Mouse (Mus musculus) stomach, postnatal 0 days (tissue): ENCODE measurements at regions not wholly inside any gene's neighbourhood (a gene's known extent, or its start where the extent isn't known, plus 50 kb on each side); places are given as distances from the start of the nearest gene placed in this dataset.

Experiments
- CTCF ChIP-seq: IDR thresholded peaks from 2 replicates; pipeline ENCODE4 v1.5.1; 2016; ENCODE audit warnings: antibody characterized with exemption, low read depth, mild to moderate bottlenecking, moderate library complexity
- EP300 ChIP-seq: optimal IDR thresholded peaks from 2 replicates; pipeline ENCODE3; 2016; ENCODE audit warnings: antibody characterized with exemption

DNA sequence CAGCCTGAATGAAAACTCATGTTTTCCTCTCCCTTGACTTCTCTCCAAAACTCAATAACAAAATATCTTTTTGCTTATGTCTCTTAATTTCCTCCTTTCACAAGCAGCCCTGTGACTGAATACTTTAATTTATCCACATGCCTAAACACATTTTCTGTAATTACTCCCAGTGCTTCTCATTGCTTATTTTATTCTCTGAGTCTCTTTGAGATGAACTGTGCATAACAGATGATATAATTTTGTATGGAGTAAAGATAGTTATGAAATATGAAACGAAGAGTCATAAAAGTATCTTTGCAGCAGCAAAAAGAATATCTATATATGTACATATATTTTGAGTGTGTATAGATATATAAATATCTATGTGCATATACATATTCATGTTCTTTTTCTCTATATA, 187.5 kb upstream of the Tac1 start:
- no peak for TF ChIP-seq CTCF
- TF ChIP-seq EP300 = no peak
